Mouse (Mus musculus) erythroblast, embryonic 14.5 days (primary cell): ENCODE results near the gene Gpr65. TPM values are rescaled to one million over a fixed set of nuclear protein-coding genes. Genes with fewer than 3 reads are reported as not detected.
"Not testable (repeated sequence)": the region's sequence is repeated elsewhere in the genome, so short reads cannot be mapped to it uniquely, and the experiment has no call there.

Experiments
- H3K27me3 ChIP-seq: 2 replicates; pipeline ENCODE4 v1.6.1; 2012; ENCODE audit warnings: inconsistent platforms; ENCODE audit not compliant: control insufficient read depth
- H3K36me3 ChIP-seq: 2 replicates; pipeline ENCODE4 v1.6.1; 2012; ENCODE audit warnings: mild to moderate bottlenecking, inconsistent platforms; ENCODE audit not compliant: control insufficient read depth
- H3K4me1 ChIP-seq: 2 replicates; pipeline ENCODE4 v1.6.1; 2012; ENCODE audit warnings: inconsistent platforms; ENCODE audit not compliant: control insufficient read depth
- H3K4me3 ChIP-seq: replicated peaks from 2 replicates; pipeline ENCODE3; 2012; ENCODE audit warnings: moderate library complexity, mild to moderate bottlenecking, inconsistent platforms
- H3K9me3 ChIP-seq: 2 replicates; pipeline ENCODE4 v1.6.1; 2012; ENCODE audit warnings: low read length, inconsistent platforms, mixed read lengths; ENCODE audit not compliant: control insufficient read depth
- GATA1 ChIP-seq: IDR thresholded peaks from 2 replicates; pipeline ENCODE4 v1.6.1; 2012; ENCODE audit warnings: low read length, inconsistent platforms, mixed read lengths
- TAL1 ChIP-seq: IDR thresholded peaks from 3 replicates; pipeline ENCODE4 v1.6.1; 2012; ENCODE audit warnings: low read length, inconsistent platforms, mixed read lengths
- polyA plus RNA-seq: library from polyadenylated mRNA; stranded (reverse); fragments of >175 nt; gene quantifications from 2 replicates; pipeline ENCODE4 v1.2.3, GENCODE M21; 2012

Gpr65 gene
- polyA plus RNA-seq, 1 experiment: not detected

- Histone ChIP-seq H3K4me1 (no peaks in the 10 kb centered on the region), H3K4me3 (no peak overlapping the region), H3K36me3 (no peaks in the 10 kb centered on the region), H3K9me3 (no peaks in the 10 kb centered on the region), H3K27me3 (no peaks in the 10 kb centered on the region)
- TF ChIP-seq GATA1: no peak
- TF ChIP-seq TAL1: no peak
Measured at GRCm38 (mm10) chr12:98303013-98303412, 34.6 kb downstream of the Gpr65 start.

GRCm38 (mm10) chr12:98307179-98307915 lies 38.9 kb downstream of the Gpr65 start:
- TF ChIP-seq GATA1 (no peak), TAL1 (no peak)

GRCm38 (mm10) chr12:98311376-98312083 lies 43.1 kb downstream of the Gpr65 start:
- TF ChIP-seq TAL1 (no peak), GATA1 (no peak)
- Histone ChIP-seq H3K4me3 (no peak overlapping the region), H3K4me1 (no peaks in the 10 kb centered on the region), H3K9me3 (no peaks in the 10 kb centered on the region), H3K27me3 (no peaks in the 10 kb centered on the region), H3K36me3 (no peaks in the 10 kb centered on the region)

More at GRCm38 (mm10) chr12:98307179-98307915, 38.9 kb downstream of the Gpr65 start:
- no peaks in the 10 kb centered on the region for H3K27me3 ChIP-seq
- H3K36me3 ChIP-seq: no peaks in the 10 kb centered on the region
- H3K4me3 ChIP-seq: no peak overlapping the region
- H3K9me3 ChIP-seq: no peaks in the 10 kb centered on the region
- no peaks in the 10 kb centered on the region for H3K4me1 ChIP-seq

- no peaks in the 10 kb centered on the region for H3K4me1 ChIP-seq
- no peak overlapping the region for H3K4me3 ChIP-seq
- H3K36me3 ChIP-seq: no peaks in the 10 kb centered on the region
- TF ChIP-seq GATA1 (no peak), TAL1 (no peak)
- no peaks in the 10 kb centered on the region for H3K9me3 ChIP-seq
- no peaks in the 10 kb centered on the region for H3K27me3 ChIP-seq
Measured at GRCm38 (mm10) chr12:98315924-98316323, 47.5 kb downstream of the Gpr65 start.

DNA sequence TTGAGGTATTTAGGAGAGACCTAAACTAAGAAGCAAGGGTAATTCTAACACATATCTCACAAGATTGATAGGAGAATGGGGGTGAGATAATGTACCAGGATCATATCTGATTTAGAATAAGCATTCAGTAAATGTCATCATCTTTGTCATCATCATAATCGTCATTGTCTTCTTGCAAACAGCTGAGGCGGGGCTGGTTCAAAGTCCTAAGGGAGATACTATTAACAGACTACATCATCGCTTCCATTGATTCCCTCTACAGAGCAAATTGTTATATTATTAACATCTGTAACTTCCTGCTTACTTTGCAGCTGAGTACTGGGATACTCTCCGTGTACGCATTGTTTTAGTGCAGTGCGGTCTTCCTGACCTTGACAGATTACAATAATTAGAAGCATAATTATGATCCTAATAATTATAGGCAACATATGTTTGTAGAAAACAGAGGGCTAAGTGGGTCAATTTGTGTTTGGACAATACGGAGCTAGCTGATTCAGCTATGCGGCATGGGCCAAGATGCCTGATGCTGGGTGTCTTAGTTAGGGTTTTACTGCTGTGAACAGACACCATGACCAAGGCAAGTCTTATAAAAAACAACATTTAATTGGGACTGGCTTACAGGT lies 49.4 kb downstream of the Gpr65 start:
- no peaks in the 10 kb centered on the region for H3K9me3 ChIP-seq
- no peaks in the 10 kb centered on the region for H3K27me3 ChIP-seq
- H3K36me3 ChIP-seq: no peaks in the 10 kb centered on the region
- no peak overlapping the region for H3K4me3 ChIP-seq
- no peaks in the 10 kb centered on the region for H3K4me1 ChIP-seq
- no peak for TF ChIP-seq TAL1
- TF ChIP-seq GATA1: no peak

GRCm38 (mm10) chr12:98322426-98322825 lies 54.0 kb downstream of the Gpr65 start:
- peaks cover 3% of the 10 kb centered on the region; the same call in 1 of the 2 replicates for H3K9me3 ChIP-seq

DNA sequence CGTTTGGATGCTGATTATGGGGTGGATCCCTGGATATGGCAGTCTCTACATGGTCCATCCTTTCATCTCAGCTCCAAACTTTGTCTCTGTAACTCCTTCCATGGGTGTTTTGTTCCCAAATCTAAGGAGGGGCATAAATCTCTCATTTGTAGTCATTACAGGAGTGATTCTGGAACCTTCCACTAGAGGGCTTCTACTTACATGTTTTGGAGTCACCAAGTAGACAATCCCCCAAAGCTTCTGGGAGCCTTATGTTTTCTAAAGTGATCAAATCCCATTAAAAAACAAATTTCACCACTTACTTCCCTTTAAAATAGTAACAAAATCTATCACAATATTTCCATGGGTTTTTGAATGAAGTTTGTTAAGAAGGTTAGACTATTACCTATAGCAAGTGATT lies 55.7 kb downstream of the Gpr65 start:
- not testable (repeated sequence) for H3K9me3 ChIP-seq, H3K27me3 ChIP-seq, H3K4me1 ChIP-seq, H3K4me3 ChIP-seq, H3K36me3 ChIP-seq

More at GRCm38 (mm10) chr12:98322426-98322825, 54.0 kb downstream of the Gpr65 start:
- H3K4me3 ChIP-seq: no peak overlapping the region
- no peaks in the 10 kb centered on the region for H3K36me3 ChIP-seq
- no peaks in the 10 kb centered on the region for H3K4me1 ChIP-seq
- H3K27me3 ChIP-seq: no peaks in the 10 kb centered on the region
- TF ChIP-seq GATA1 (no peak), TAL1 (no peak)

Other genes starting within 250 kb of the Gpr65 start
- gene Galc, start 9.2 kb upstream of the Gpr65 start, polyA plus RNA-seq: not detected in 2 replicates